Mouse (Mus musculus) heart, postnatal 0 days (tissue): Measurements from ENCODE around the gene Map4. TPM values are rescaled to one million over a fixed set of nuclear protein-coding genes. Genes with fewer than 3 reads are reported as not detected.

Experiments
- ATAC-seq: fragments of 200-750 bp; cut with Nextera tagmentation; 2 replicates; pipeline ENCODE4 v1.8.0; 2017; ENCODE audit warnings: low read depth, moderate number of reproducible peaks, moderate library complexity; ENCODE audit not compliant: insufficient read depth
- DNase-seq: peaks from one replicate; pipeline ENCODE4 v3.0.0-alpha.2; 2016; ENCODE audit warnings: low spot score
- H3K27ac ChIP-seq: fragments of 300-500 bp; sonication (generic); 2 replicates; pipeline ENCODE4 v1.5.1; 2014; ENCODE audit warnings: low read depth, mild to moderate bottlenecking
- H3K27me3 ChIP-seq: fragments of 300-500 bp; sonication (generic); 2 replicates; pipeline ENCODE4 v1.6.1; 2014; ENCODE audit warnings: low read length, mixed read lengths; ENCODE audit not compliant: control insufficient read depth, insufficient read depth
- H3K36me3 ChIP-seq: fragments of 300-500 bp; sonication (generic); replicated peaks from 2 replicates; pipeline ENCODE4 v1.6.1; 2014; ENCODE audit warnings: low read length, mixed read lengths; ENCODE audit not compliant: control insufficient read depth, insufficient read depth
- H3K4me1 ChIP-seq: fragments of 300-500 bp; sonication (generic); 2 replicates; pipeline ENCODE4 v1.6.1; 2014; ENCODE audit warnings: antibody characterized with exemption; ENCODE audit not compliant: control insufficient read depth, insufficient read depth
- H3K4me2 ChIP-seq: fragments of 300-500 bp; sonication (generic); 2 replicates; pipeline ENCODE4 v1.6.1; 2014; ENCODE audit warnings: low read depth, mild to moderate bottlenecking, low read length, moderate library complexity
- H3K4me3 ChIP-seq: fragments of 300-500 bp; sonication (generic); 2 replicates; pipeline ENCODE4 v1.5.1; 2014; ENCODE audit warnings: low read depth, low read length
- H3K9ac ChIP-seq: fragments of 300-500 bp; sonication (generic); replicated peaks from 2 replicates; pipeline ENCODE4 v1.6.1; 2014; ENCODE audit warnings: low read depth, low read length, mixed read lengths
- H3K9me3 ChIP-seq: fragments of 300-500 bp; sonication (generic); replicated peaks from 2 replicates; pipeline ENCODE4 v1.6.1; 2016; ENCODE audit warnings: low read length; ENCODE audit not compliant: control insufficient read depth
- CTCF ChIP-seq: IDR thresholded peaks from 2 replicates; pipeline ENCODE4 v1.5.1; 2016; ENCODE audit warnings: antibody characterized with exemption, control low read depth, low read depth
- EP300 ChIP-seq: IDR thresholded peaks from 2 replicates; pipeline ENCODE4 v1.6.1; 2016; ENCODE audit warnings: antibody characterized with exemption, low read depth
- WGBS: fragments of 180-500 bp; shearing (Covaris S2); extraction: QIAGEN DNeasy Blood & Tissue Kit; methylation state at CpG from one replicate; pipeline ENCODE4 v1.1.7; 2014; 5-methylcytosine and 5-hydroxymethylcytosine counted together
- polyA plus RNA-seq: library from polyadenylated mRNA; unstranded; fragments of >200 nt; fragmentation: Nextera tagmentation; extraction: Ambion mirVana; gene quantifications from 2 replicates; pipeline ENCODE4 v1.2.1, GENCODE M21; 2015
- total RNA-seq: library from RNA; depleted of rRNA; stranded (reverse); fragments of >200 nt; gene quantifications from 2 replicates; pipeline ENCODE4 v1.2.3, GENCODE M21; 2014; ENCODE audit warnings: low replicate concordance

The Map4 gene
- total and polyA plus RNA-seq, 2 experiments from 2014 or later, result 54.2 to 145 TPM

DNA sequence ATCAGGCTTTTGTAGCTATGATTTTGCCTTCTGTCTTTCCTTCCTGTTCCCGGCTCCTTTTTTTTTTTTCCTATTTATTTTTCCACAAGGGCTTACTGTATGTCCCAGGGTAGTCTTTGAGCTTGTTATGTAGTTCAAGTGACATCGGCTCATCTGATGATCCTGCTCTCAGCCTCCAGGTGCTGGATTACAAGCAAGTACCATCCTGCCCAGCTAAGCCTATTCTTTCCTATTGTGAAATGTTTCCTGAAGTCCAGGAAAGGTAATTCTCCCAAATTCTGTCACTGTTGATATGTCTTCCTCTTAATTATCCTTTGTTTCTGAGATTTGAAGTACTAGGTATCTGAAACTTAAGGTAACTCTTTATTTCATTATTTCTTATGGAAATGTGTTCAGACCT lies 13.5 kb downstream of the Map4 start:
- ATAC-seq, result no peak
- no peak for DNase-seq
- H3K9me3 ChIP-seq, result no peaks in the 10 kb centered on the region
- no peak for TF ChIP-seq CTCF
- no peak for TF ChIP-seq EP300
- WGBS, result 67% methylated on average over 2 of the region's 2 CpGs
- H3K36me3 ChIP-seq, result no peaks in the 10 kb centered on the region
- no peak overlapping the region for H3K9ac ChIP-seq
- no peak overlapping the region for H3K4me2 ChIP-seq
- H3K4me3 ChIP-seq, result no peak overlapping the region
- no peak overlapping the region for H3K27ac ChIP-seq
- H3K27me3 ChIP-seq, result no peaks in the 10 kb centered on the region
- H3K4me1 ChIP-seq, result 0 out of 2 replicates have a peak, but pooled peaks cover 4% of the 10 kb centered on the region

DNA sequence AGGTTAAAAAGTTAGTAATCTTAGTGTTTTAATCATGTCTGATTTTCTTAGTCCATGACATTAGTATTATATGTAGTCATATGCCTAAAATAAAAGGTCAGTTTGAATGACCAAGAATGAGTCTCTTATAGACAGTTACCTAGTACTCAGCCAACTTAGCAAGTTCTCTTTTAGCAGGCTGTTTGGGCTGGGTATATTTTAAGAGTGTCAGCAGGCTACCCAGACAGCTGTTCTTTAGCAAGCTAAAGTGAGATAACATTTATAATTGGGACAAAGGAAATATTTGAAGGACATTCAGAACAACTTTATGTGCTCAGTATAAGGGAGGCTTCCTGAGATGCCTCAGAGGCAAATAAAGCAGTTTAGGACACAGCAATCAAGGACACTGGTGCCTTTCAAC lies 17.3 kb downstream of the Map4 start:
- Histone ChIP-seq H3K4me2 (no peak overlapping the region), H3K9me3 (no peaks in the 10 kb centered on the region), H3K9ac (no peak overlapping the region), H3K36me3 (peaks cover 3% of the 10 kb centered on the region), H3K4me1 (0 out of 2 replicates have a peak, but pooled peaks cover 4% of the 10 kb centered on the region), H3K4me3 (no peak overlapping the region), H3K27me3 (no peaks in the 10 kb centered on the region), H3K27ac (peak overlapping the region; percentile 78)
- ATAC-seq, result peak; percentile 82
- TF ChIP-seq CTCF (no peak), EP300 (no peak)
- DNase-seq, result peak; percentile 64

DNA sequence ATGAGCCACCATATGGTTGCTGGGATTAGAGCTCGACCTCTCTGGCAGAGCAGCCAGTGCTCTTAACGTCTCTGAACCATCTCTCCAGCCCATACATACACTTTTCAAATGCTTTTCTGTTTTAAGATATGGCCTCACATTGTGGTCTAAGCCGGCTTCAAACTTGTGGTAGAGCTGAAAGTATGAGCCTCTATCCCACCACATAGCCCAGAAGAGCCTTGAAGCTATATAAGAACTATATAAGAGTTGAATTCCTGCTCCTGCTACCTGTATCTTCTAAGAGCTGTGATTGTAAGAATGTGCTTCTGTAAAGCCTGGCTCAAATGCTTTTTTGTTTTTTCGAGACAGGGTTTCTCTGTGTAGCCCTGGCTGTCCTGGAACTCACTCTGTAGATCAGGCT lies 18.5 kb downstream of the Map4 start:
- H3K4me2 ChIP-seq, result no peak overlapping the region
- H3K4me1 ChIP-seq, result 0 out of 2 replicates have a peak, but pooled peaks cover 4% of the 10 kb centered on the region
- DNase-seq (no peak), ATAC-seq (no peak)
- H3K9ac ChIP-seq, result no peak overlapping the region
- TF ChIP-seq EP300 (no peak), CTCF (no peak)
- H3K27me3 ChIP-seq, result no peaks in the 10 kb centered on the region
- H3K36me3 ChIP-seq, result peaks cover 3% of the 10 kb centered on the region
- 0 out of 2 replicates have a peak overlapping the region, but pooled peaks have one; percentile 78 for H3K27ac ChIP-seq
- H3K9me3 ChIP-seq, result 0 out of 2 replicates have a peak, but pooled peaks cover 3% of the 10 kb centered on the region
- WGBS, result 84% methylated on average over 4 of the region's 4 CpGs
- H3K4me3 ChIP-seq, result no peak overlapping the region

DNA sequence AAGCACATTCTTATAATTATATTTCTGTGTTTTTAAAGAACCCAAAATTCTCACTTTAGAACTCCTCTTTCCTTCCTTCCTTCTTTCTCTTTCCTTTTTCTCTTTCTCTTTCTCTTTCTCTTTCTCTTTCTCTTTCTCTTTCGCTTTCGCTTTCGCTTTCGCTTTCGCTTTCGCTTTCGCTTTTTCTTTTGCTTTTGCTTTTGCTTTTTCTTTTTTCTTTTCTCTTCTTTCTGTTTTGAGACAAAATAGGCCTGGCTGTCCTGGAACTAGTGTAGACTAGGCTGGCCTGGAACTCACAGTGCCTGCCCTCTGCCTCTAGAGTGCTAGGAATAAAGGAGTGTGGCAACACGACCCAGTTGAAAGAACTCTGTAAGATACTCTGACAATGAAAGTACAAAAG lies 22.3 kb downstream of the Map4 start:
- ATAC-seq (no peak), DNase-seq (no peak)
- Histone ChIP-seq H3K27me3 (no peaks in the 10 kb centered on the region), H3K9me3 (0 out of 2 replicates have a peak, but pooled peaks cover 3% of the 10 kb centered on the region), H3K4me1 (no peaks in the 10 kb centered on the region), H3K9ac (no peak overlapping the region), H3K4me3 (no peak overlapping the region), H3K4me2 (no peak overlapping the region), H3K36me3 (peaks cover 3% of the 10 kb centered on the region), H3K27ac (no peak overlapping the region)
- TF ChIP-seq CTCF (no peak), EP300 (no peak)
- whole genome bisulfite sequencing, result 89% methylated on average over 8 of the region's 8 CpGs

DNA sequence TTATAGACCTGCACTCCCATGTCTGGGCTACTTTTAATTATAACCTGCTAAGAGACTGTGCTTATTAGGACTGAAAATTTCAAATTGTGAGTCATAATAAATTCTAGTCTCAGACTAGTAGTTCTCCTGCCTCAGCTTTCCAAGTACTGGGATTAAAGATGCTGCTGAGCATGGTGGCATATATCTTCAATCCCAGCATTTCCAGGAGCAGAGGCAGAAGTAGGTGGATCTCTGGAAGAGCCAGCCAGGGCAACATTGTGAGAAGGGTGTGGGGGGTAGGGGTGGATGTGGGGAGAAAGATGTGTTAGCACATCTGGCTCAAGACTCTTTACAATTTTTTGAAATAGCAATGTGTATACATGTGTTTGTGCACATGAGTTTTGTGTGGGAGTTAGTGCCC lies 23.4 kb downstream of the Map4 start:
- no peaks in the 10 kb centered on the region for H3K27me3 ChIP-seq
- TF ChIP-seq EP300, result no peak
- no peak for TF ChIP-seq CTCF
- H3K36me3 ChIP-seq, result peaks cover 3% of the 10 kb centered on the region
- H3K4me3 ChIP-seq, result no peak overlapping the region
- DNase-seq (no peak), ATAC-seq (no peak)
- no peak overlapping the region for H3K27ac ChIP-seq
- H3K4me2 ChIP-seq, result no peak overlapping the region
- H3K9me3 ChIP-seq, result 0 out of 2 replicates have a peak, but pooled peaks cover 3% of the 10 kb centered on the region
- no peaks in the 10 kb centered on the region for H3K4me1 ChIP-seq
- H3K9ac ChIP-seq, result no peak overlapping the region

DNA sequence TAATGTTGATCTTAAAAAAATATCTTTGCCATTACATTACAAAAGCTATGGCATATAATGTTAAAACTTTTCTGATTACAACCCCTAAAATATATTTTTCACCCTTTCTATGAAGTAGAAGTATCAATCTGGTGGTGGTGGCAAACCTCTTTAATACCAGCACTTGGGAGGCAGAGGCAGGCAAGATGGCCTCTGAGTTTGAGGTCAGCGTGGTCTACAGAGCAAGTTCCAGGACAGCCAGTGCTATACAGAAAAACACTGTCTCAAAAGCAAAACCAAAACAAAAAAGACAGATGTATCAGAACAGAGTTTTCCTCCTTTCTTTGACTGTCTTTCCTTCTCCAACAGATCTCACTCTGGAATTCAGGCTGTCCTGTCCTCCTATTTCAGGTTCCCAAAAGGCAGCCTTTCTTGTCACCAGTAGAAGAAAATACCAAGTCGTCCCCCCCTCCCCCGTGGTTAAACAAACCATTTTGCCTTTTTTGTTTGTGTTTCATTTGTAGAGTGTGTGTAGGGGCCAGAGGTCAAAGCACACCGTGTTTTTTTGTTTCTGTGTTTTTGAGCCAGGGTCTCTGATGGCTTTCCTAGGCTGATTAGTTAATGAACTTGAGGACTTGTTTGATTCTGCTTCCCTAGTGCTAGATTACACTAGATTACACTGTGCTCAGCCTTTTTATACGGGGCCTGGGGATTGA lies 28.3 kb downstream of the Map4 start:
- H3K4me3 ChIP-seq, result no peak overlapping the region
- ATAC-seq (no peak), DNase-seq (no peak)
- H3K27ac ChIP-seq, result no peak overlapping the region
- 48% methylated on average over 5 of the region's 5 CpGs for WGBS
- no peaks in the 10 kb centered on the region for H3K4me1 ChIP-seq
- no peaks in the 10 kb centered on the region for H3K27me3 ChIP-seq
- H3K36me3 ChIP-seq, result no peaks in the 10 kb centered on the region
- TF ChIP-seq CTCF (no peak), EP300 (no peak)
- H3K9me3 ChIP-seq, result no peaks in the 10 kb centered on the region
- no peak overlapping the region for H3K9ac ChIP-seq
- no peak overlapping the region for H3K4me2 ChIP-seq
